Mouse (Mus musculus) CD4-positive helper T cell, adult 2 months (primary cell): Measurements from ENCODE around the gene Stk25.
"Not testable (repeated sequence)": the region's sequence is repeated elsewhere in the genome, so short reads cannot be mapped to it uniquely, and the experiment has no call there.

Source experiments
- DNase-seq: peaks from one replicate; pipeline ENCODE4 v3.0.0-alpha.2; 2012; ENCODE audit warnings: low read depth, missing footprints, low spot score

The Stk25 gene

DNA sequence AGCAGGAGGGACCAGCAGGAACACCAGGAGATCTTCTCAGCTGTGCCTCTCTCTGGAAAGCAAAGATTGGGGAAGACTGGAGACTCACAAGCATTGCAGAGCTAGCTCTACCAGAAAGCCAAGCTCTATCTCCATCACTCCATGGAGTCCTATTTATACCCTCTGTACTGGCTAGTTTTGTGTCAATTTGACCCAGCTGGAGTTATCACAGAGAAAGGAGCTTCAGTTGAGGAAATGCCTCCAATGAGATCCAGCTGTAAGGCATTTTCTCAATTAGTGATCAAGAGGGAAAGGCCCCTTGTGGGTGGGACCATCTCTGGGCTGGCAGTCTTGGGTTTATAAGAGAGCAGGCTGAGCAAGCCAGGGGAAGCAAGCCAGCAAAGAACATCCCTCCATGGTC is at the start of gene Stk25:
Stk25 (minus strand) TSS at position 101 of the 400 bp plus-strand sequence.
- DNase-seq: not testable (repeated sequence)

DNA sequence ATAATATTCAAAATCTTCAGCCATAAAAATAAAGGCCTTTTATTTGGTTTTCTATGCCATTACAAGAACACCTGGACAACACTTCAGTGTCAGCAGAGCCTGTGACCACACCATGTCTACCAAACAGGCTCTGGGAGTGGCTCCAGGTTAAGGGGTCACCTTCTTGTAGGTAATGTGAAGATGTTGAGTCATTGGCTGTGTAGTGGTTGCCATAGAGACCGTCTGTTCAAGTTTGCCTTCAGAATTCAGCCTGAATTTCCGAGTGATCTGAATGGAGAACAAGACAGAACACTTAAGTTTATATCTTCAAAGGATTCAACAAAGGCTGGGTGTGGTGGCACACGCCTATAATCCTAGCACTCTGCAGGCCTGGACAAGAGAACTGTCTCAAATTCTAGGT is 46.9 kb upstream of the Stk25 start:
- DNase-seq: no peak

DNA sequence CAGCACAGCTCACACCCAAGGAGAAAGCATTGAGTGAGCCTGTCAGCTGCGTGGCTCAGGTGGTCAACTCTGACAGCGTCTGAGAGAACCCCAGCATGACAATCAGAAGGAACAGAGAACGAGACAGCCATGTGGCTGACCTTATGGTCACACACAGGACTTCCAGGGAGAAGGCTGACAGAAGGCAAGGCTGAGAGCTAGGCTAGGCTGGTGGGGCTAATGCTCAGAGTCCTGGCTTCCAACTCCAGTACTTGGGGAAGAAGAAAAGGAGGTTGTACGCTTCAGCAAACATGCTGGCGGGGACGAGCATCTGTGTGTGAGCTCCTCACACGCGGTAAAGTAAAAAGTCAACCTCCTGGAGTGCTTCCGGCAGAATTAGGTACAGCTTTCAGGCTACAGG is 45.9 kb upstream of the Stk25 start:
- DNase-seq: no peak

DNA sequence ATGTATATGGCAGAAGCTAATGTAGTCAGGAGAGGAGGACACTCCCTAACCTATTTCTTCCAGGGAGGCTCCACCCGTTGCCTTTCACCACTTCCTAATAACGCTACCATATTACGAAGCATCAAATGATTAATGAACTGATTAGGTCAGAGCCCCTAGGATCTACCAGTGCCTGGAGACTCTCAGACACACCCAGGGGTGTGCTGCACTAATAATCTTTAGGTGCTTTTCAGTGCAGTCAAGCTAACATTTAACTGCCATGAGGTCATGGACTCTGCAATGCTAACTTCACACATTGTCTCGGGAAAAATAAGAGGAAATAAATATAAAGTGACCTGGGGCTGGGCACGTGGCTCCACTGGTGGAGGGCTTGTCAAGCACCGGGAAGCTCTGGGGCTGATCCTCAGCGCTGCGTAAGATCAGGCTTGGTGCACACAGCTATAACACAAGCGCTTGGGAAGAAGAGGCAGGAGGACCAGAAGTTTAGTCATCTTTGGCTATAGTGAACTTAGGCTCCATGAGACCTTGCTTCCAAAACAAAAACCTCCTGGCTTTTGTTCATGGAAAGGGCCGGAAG is 45.1 kb upstream of the Stk25 start:
- no peak for DNase-seq

DNA sequence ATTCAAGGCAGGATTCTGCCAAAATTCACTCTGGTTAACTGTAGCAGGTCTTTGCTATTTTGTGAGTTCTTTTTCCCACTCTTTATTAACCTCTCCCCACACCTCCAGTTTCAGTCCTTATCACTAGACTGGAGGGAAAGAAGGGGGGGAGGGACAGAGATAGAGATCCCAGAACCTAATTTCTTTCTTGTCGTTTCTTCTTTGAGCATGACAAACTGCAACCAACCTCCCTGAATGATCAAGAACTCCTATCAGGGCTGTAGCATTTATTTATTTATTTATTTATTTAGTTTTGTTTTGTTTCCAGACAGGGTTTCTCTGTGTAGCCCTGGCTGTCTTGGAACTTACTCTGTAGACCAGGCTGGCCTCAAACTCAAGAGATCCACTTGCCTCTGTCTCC is 43.6 kb upstream of the Stk25 start:
- no peak for DNase-seq

DNA sequence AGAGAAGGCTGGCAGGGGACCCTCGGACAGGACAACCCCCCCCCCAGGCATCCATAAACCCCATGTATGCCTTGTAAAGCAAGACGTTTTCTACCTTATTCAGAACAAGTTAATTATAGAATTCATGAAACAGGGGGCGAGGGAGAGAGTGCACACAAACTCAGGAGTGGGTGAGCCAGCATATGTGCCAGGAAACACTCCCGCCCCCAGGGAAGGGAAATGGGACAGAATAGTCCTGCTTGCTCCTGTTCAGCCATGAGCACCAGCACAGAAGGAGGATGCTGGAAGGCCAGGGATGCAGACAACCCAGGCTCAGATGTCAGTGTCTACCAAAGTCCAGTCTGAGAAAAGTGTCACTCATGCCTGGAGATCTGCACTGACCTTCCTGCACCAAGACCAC is 40.7 kb upstream of the Stk25 start:
- DNase-seq: no peak

DNA sequence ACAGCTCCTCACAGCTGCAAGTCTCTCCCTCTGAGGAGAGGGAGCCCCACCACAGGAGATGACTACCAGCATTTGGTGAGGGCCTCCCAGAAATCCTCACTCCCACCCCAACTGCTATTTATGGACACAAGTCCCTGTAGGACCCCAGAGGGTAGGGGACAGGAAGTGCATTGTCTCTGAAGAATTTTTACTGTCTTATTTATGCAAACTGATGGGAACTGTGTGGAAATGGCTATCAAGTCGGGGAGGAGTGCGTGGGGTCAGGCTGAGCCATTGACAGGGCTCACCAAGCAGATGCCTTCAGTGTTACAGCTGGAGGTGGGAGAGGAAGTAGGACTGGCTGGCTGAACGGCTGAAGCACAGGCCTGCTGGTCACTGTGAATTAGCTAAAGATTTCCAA is 38.9 kb upstream of the Stk25 start:
- DNase-seq: no peak

DNA sequence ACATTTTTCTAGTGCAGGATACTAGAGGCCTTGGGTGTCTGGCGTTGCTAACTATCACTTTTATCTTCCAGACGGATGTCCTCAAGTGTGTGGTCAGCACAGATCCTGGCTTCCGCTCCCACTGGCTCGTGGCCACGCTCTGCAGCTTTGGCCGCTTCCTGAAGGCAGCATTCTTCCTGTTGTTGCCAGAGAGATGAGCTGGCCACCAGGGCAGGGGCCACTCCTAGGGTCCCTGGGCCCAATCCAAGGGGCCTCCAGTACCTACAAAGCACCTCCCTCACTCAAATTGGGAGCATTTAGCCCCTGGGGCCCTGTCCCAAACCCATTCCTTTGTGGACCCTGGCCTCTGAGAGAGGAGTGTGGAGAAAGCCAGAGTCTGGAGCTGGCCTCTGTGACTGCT is 36.5 kb upstream of the Stk25 start:
- DNase-seq: no peak

DNA sequence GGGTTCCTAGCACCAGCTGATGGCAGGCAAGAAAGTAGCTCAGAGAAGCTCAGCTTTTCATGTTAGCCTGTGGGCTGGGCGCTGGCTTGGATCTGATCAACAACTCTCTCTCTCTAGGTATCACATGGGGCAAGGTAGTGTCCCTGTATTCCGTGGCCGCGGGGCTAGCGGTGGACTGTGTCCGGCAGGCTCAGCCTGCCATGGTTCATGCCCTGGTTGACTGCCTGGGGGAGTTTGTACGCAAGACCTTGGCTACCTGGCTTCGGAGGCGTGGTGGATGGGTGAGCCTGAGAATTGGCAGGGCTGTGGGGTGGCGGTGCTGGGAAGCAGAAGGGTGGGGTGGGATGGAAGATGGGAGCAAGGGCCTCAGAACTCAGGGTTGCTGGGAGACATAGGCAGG is 35.5 kb upstream of the Stk25 start:
- DNase-seq: no peak

DNA sequence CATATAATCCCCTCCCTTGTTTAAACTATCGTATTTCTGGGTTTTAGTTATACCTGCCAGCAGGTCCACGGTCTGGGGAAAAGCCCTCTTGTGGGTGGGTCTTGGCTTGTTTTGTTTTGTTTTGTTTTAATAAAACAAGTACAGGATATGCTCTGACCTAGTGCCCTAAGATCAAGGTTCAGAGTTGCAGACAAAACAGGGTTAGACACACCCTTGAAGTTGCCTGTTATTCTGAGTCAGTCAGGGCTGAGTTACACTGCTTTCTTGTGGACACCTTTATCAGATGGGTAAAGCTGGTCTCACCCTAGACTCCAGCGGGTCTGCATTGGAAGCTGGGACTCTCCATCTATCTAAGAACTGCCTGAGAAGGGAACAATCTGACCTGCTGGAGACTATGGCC is 35.0 kb upstream of the Stk25 start:
- no peak for DNase-seq

DNA sequence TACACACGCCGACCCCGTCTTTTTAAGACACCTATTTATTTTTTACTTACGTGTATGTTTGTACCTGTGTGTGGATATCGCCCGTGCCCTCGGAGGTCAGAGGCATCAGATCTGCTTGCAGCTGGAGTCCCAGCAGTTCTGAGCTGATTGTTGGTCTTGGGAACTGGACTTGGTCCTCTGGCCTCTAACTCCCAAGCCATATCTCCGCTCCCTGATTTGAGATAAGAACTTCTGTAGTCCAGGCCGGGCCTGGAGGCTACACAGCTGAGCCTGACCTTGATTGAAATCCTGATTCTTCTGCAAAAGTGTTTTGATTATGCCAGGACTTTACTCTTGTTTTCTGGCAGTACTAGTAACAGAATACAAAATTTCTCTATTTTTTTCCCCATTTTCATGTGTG is 34.3 kb upstream of the Stk25 start:
- no peak for DNase-seq

DNA sequence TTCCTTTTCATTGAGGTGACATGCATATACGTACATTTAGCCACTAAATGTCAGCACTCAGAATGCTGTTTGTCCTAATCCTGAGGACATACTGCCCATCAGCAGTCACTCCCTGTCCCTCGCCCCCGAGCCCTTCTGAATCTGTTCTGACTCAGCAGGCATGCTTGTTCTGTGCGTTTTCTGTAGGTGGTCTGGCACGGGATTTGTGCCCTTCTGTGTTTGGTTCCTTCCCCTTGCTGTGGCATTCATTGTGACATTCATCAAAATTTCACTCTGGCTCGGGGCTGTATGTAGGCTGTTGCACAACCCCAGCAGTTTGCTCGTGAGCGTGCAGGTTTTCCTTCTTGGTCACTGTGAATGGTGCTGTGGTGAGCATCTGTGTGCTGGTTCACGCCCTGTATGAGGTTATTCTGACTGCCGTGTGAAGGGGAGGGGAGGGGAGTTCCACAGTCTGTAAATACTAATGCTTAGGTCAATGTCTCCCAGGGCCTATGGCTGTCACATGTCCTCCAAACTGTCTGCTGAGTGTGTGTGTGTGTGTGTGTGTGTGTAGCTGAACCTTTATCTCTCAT is 33.4 kb upstream of the Stk25 start:
- no peak for DNase-seq

DNA sequence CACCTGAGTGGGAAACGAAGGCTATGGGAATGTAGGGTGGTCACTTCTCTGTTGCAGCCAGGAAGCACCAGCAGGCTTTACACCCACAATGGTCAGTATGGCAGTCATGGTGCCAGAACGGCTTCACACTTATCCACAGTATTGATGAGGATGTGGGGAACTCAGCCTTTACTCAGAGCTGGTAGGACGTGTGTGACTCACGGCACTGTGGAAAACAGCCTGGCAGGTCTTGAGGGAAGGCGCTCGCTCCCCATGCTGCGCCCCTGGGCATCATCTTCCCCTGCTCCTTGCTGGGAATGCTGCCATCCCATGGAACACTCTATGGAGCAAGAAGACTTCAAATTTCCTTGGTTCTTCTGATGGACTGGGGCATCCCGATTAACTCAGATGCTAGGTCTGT is 32.6 kb upstream of the Stk25 start:
- DNase-seq: no peak

DNA sequence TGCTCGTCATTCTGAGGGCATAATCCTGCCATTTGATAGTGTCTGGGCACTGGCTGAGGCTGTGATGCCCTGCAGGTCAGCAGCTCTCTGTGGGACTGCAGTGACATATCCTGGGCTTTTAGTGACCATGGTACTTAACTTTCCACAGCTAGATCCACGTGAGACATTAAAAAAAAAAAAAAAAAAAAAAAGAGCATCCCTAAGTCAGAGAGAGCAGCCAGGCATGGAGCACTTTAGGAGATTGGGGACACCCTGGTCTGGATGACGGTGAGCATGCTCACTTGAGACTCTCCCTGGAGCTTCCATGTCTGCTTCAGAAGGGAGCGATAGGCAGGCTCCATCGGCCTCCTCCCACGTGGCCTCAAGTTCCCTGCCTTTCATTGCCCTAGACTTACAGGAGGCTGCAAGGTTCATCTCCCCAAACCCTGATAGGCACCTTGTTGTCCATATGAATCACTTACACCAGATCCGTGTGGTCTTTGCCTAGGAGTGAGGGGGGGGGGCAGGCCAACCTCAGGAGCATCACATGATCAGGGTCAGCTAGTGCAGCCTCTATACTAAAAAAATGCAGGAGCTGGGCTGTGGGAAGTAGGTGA is 31.5 kb upstream of the Stk25 start:
- DNase-seq: no peak

DNA sequence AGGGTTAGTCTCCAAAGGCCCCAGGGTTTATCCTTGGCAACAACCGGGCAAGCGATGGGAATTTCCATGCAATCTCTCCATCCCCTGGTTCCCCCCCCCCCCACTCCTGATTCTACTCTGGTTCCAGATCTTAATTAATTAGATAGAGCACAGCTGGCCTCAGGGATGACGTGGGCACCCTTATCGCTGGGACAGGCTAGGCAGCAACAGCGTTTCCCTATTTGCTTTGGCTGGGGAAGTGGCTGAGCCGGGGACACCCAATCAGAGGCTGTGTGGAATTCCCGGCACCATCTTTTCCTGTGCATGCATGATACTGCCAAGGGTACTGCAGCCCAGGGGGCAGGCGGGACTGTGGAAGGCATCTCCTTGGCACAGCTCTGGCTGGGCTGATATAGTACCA is 29.7 kb upstream of the Stk25 start:
- DNase-seq: no peak

DNA sequence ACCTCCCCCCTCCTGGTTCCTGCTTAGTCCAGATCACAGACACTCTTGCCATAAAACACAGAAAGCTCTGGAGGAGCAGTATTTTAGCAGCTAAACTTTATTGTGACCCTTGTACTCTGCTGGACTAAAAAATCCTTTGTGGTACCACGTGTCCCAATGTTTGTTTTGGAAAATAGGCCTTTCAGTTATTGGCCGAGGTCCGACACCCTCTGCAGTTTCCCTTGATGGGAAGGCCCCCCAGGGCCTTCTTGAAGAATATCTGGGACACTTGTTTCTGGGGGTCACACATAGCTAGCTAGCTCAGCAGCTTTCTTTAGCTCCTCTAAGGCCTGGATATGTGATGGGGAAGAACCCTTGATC is 28.5 kb upstream of the Stk25 start:
- no peak for DNase-seq

DNA sequence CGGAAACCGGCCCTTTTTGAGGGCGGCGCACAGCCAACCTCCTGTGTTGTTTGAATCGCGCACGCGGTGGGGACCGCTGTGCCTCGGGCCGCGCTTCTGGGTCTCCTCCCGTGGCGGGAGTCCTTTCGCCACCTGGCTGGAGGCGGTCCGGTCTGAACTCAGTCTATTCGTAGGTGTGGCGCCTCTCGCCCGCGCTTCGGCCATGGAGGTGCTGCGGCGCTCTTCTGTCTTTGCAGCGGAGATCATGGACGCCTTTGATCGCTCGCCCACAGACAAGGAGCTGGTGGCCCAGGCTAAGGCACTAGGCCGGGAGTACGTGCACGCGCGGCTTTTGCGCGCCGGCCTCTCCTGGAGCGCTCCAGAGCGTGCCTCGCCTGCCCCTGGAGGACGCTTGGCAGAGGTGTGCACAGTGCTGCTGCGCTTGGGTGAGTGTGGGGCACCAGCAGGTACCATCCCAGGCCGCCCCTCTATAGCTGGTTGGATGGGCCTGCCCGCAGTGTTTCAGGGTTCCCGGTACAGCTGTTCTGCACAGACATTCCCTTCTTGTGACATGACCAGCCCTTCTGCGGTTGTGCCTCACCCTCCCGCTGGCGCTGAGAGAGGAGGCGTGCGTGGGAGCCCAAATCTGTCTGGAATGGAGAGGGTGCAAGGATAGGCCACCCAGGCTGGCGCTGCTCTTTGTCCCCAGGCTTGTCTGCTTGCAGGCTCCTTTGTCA is 27.9 kb upstream of the Stk25 start:
- DNase-seq: no peak

DNA sequence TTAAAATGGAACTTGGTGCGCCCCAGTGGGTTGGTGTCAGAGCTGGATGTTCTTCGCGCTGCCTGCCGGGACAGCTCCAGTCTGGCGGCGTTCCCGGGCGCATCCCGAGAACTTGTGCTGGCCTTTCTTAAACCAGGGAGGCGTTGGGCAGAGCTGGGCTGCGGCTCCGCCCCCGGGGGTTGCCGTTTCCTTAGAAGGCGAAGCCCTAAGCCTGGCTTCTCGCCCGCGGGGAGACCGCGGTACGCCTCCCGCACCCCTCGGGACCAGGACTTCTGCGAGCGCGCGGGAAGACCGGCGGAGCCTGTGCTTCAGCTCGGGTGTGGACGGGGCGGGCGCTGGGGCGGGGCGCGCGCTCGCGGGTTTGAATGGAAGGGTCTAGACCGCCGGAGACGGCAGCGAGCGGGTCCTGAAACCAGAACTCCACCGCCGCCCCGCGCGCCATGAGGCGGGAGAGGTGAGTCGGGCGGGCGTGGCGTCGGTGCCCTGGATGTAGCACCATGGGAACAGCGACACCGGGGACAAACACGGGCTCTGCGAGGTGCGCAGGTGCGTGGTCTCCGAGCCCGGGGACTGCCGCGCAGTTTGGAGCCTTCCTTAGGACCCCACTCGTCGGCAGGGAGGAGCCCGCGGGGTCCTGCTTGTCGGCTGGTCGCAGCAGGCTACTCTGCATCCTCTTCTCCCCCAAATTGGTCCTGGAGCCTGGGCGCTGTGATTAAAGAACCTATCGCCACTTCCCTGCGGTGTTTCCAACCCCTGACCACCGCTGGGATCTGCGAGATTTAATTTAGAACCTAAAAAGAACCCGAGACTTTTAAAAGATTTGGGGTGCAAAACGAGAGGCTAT is 27.2 kb upstream of the Stk25 start, which contains the start of gene Bok:
Bok (plus strand) TSS at position 260 of the 844 bp plus-strand sequence.
- DNase-seq: no peak

DNA sequence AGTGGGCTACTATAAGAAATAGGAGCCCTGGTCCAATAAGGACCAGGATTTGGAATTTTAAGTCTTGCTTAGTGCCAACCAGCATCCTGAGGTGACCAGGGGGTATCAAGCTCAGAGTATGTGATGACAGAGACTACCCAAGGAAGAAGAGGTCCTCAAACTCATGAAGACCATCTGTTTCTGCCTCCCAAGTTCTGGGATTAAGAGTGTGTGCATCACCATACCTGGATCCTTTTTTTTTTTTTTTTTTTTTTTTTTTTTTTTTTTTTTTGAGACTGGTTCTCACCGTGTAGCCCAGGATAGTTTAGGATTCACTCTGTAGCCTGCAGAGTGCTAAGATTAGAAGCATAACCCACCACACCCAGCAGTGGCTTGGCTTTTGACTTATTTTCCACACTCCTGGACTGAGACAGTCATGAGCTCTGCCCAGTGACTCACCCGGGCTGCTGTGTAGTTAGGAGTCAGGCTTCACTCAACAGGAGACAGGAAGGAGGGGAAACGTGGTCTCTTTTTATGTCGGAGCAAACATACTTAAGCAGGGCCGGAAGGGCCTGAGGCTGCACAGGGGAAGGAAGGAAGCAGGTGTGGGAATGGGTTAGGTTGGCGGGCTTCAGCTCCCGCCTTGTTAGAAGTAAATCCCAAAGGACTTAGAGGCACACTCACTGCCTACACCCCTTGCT is 21.6 kb upstream of the Stk25 start:
- no peak for DNase-seq

DNA sequence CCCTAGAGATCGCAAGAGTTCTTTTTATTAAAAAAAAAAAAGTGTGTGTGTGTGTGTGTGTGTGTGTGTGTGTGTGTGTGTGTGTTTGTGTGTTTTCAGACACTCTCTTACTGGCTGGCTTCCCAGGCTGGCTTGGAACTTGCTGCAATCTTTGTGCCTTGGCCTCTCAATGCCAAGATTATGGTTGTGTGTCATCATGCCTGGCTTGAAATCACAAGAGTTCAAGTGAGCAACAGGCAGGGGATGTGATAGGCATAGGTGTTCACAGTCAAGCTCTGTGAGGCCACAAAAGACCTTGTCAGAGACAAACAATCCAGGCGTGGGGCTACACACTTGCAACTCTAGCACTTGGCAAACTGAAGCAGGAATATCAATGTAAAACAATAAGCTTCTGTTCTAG is 19.9 kb upstream of the Stk25 start:
- DNase-seq: no peak

DNA sequence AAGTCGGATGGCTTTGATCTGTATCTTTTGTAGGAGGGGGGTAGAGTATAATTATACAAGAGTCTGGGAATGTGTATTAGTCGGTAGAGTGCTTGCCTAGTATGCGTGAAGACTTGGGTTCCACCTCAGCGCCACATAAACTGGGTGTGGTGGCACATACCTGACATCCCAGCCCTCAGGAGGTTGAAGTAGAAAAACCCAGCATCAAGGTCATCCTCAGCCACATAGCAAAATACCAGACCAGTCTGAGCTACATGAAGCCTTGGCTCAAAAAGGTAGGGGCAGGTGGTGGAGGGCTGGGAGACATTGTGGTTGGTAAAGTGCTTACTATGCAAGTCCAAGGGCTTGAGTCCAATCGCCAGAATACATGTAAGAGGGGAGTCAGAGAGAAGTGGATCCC is 14.2 kb upstream of the Stk25 start:
- DNase-seq: no peak

DNA sequence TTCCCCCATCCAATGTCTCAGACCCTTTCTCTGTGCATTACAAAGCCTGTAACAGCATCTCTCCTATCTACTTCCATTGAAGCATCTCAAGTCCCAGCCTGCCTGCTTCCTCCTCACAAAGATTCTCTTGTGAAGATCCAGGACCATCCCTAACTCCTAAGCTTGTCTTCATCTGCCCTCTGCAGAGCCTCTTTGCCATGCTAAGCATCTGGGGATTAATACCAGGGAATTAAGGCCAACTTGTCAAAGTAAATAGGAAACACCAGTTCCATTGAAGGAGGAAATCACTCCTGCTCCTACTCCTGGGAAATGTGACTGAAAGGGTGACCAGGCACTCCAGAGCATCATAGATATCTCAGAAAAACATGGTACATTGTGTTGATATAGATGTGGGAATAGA is 11.5 kb upstream of the Stk25 start:
- no peak for DNase-seq
